Mouse (Mus musculus) myocyte (in vitro differentiated cells): ENCODE data around the gene Lcp1. TPM values are rescaled to one million over a fixed set of nuclear protein-coding genes. Genes with fewer than 3 reads are reported as not detected.

Source experiments
- H3K27me3 ChIP-seq: one replicate; pipeline ENCODE4 v1.6.1; 2011; ENCODE audit not compliant: control insufficient read depth, insufficient read depth, insufficient read length
- H3K36me3 ChIP-seq: one replicate; pipeline ENCODE4 v1.6.1; 2011; ENCODE audit not compliant: control insufficient read depth, insufficient read depth
- H3K4me2 ChIP-seq: one replicate; pipeline ENCODE4 v1.6.1; 2011; ENCODE audit warnings: low read depth, control low read depth
- H3K4me3 ChIP-seq: one replicate; pipeline ENCODE4 v1.5.1; 2011; ENCODE audit warnings: mild to moderate bottlenecking, control low read depth, moderate library complexity
- H3K79me2 ChIP-seq: one replicate; pipeline ENCODE4 v1.6.1; 2011; ENCODE audit not compliant: control insufficient read depth, insufficient read depth
- H3ac ChIP-seq: one replicate; pipeline ENCODE4 v1.6.1; 2011; ENCODE audit not compliant: control insufficient read depth, insufficient read length
- CEBPB ChIP-seq: IDR thresholded peaks from 2 replicates; pipeline ENCODE4 v1.6.1; 2011; ENCODE audit warnings: mild to moderate bottlenecking, moderate library complexity; ENCODE audit not compliant: poor library complexity, insufficient read depth, severe bottlenecking
- E2F4 ChIP-seq: IDR thresholded peaks from one replicate; pipeline ENCODE4 v1.6.1; 2011; ENCODE audit warnings: mild to moderate bottlenecking, control low read depth, moderate library complexity; ENCODE audit not compliant: insufficient read depth
- MAX ChIP-seq: IDR thresholded peaks from one replicate; pipeline ENCODE4 v1.6.1; 2011; ENCODE audit warnings: low read depth, mild to moderate bottlenecking, control low read depth
- MYOD1 ChIP-seq, 3 experiments: IDR thresholded peaks; one replicate each; pipeline ENCODE4 v1.6.1; 2011; ENCODE audit warnings: control low read depth in 2 of 3, low read depth in 2 of 3, mild to moderate bottlenecking in 2 of 3, moderate library complexity in 1 of 3; ENCODE audit not compliant: insufficient read length in 2 of 3, control insufficient read depth in 1 of 3
- MYOG ChIP-seq, 3 experiments: IDR thresholded peaks; one replicate each; pipeline ENCODE4 v1.6.1; 2011; ENCODE audit warnings: control low read depth in 2 of 3, low read depth in 2 of 3, mild to moderate bottlenecking in 2 of 3; ENCODE audit not compliant: insufficient read length in 2 of 3, control insufficient read depth in 1 of 3, insufficient read depth in 1 of 3
- POLR2A ChIP-seq: IDR thresholded peaks from one replicate; pipeline ENCODE4 v1.6.1; 2011; ENCODE audit warnings: low read depth, mild to moderate bottlenecking, control low read depth, moderate library complexity; ENCODE audit not compliant: insufficient read length
- POLR2AphosphoS2 ChIP-seq: IDR thresholded peaks from one replicate; pipeline ENCODE4 v1.6.1; 2011; ENCODE audit warnings: low read depth, control low read depth; ENCODE audit not compliant: insufficient read length
- REST ChIP-seq: IDR thresholded peaks from one replicate; pipeline ENCODE4 v1.6.1; 2011; ENCODE audit warnings: mild to moderate bottlenecking, control low read depth, moderate library complexity; ENCODE audit not compliant: insufficient read depth, insufficient read length
- SRF ChIP-seq: IDR thresholded peaks from one replicate; pipeline ENCODE4 v1.6.1; 2011; ENCODE audit warnings: low read depth; ENCODE audit not compliant: control insufficient read depth, insufficient read length
- TCF12 ChIP-seq: IDR thresholded peaks from one replicate; pipeline ENCODE4 v1.6.1; 2011; ENCODE audit warnings: mild to moderate bottlenecking, control low read depth; ENCODE audit not compliant: poor library complexity, insufficient read depth, severe bottlenecking
- TCF3 ChIP-seq: IDR thresholded peaks from one replicate; pipeline ENCODE4 v1.6.1; 2011; ENCODE audit warnings: low read depth, control low read depth; ENCODE audit not compliant: insufficient read length
- USF1 ChIP-seq: IDR thresholded peaks from one replicate; pipeline ENCODE4 v1.6.1; 2011; ENCODE audit warnings: low read depth, mild to moderate bottlenecking, control low read depth, moderate library complexity
- polyA plus RNA-seq: library from polyadenylated mRNA; unstranded; fragments of >200 nt; fragmentation: generic; extraction: Trizol; gene quantifications from one replicate; pipeline ENCODE4 v1.2.1, GENCODE M21; 2012; ENCODE audit warnings: missing spikeins

Lcp1 gene
- polyA plus RNA-seq, 1 experiment = not detected

DNA sequence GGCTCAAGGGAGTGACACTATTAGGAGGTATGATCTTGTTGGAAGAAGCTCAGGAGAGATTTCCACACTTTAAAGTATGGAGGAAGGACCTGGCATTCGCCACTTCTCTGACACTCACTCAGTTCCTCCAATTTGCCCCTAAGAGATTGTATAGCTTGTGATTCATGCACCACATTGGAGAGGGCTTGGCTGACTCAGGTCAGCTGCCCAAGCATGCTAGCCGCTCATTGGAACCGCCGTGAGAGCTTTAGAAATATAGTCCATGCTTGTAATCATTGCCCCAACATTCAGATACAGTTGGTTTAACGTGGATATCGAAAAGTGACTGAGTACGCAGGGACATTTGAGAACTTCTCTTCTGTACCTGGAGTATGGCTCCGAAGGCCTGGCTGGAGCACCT, 104.7 kb downstream of the Lcp1 start:
- no peak overlapping the region for H3K4me2 ChIP-seq
- no peaks in the 10 kb centered on the region for H3K36me3 ChIP-seq
- no peaks in the 10 kb centered on the region for H3K27me3 ChIP-seq
- H3ac ChIP-seq = no peak overlapping the region
- no peak for TF ChIP-seq MAX
- no peak for TF ChIP-seq USF1
- TF ChIP-seq REST = no peak
- TF ChIP-seq TCF12 = no peak
- TF ChIP-seq E2F4 = no peak
- no peak for TF ChIP-seq CEBPB
- TF ChIP-seq TCF3 = no peak
- no peak for TF ChIP-seq MYOD1 (IDR thresholded peaks at IDR 0.05; ENCODE audit: control insufficient read depth in 1 of 3, insufficient read length in 2 of 3, low read depth in 2 of 3)
- no peak for TF ChIP-seq POLR2AphosphoS2
- TF ChIP-seq MYOG (IDR thresholded peaks at IDR 0.05; ENCODE audit: control insufficient read depth in 1 of 3, insufficient read depth in 1 of 3, insufficient read length in 2 of 3, low read depth in 2 of 3) = no peak
- TF ChIP-seq SRF = no peak
- TF ChIP-seq POLR2A = no peak
- H3K79me2 ChIP-seq = no peaks in the 10 kb centered on the region
- H3K4me3 ChIP-seq = no peak overlapping the region

DNA sequence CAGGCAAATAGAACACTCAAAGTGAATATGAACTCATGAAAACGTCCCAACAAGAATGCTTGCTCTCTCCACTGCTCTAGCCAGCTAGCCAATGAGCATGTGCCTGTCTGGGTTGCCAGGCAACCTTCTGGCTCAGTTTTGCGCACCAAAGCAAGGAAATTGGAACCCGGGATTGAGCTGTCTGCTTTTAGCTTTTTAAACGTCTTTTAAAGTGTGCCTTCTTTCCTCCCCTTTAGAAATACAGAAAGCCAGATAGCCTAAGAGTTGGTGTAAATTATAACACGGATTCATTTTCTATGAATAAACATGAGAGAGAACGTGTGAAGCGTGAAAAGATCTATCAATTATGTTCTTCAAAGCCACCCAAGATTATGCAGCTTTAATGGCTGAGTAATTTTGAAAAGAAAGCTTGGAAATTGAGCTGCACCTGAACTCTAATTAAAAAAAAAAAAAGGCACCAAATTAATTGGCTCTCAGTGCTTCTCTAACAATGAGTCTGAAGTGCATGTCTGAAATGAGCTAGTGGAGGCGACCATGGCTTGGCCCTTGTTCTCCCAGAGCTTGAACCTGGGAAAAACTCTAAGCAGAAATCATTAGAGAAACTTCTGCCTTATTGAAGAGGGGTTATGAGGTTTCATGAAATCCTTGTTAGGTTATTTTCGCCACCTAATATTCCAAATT, 105.2 kb downstream of the Lcp1 start:
- Histone ChIP-seq H3K27me3 (no peaks in the 10 kb centered on the region), H3K79me2 (no peaks in the 10 kb centered on the region), H3ac (no peak overlapping the region), H3K4me3 (no peak overlapping the region), H3K36me3 (no peaks in the 10 kb centered on the region), H3K4me2 (no peak overlapping the region)
- TF ChIP-seq USF1 = no peak
- no peak for TF ChIP-seq MYOG (IDR thresholded peaks at IDR 0.05; ENCODE audit: control insufficient read depth in 1 of 3, insufficient read depth in 1 of 3, insufficient read length in 2 of 3, low read depth in 2 of 3)
- TF ChIP-seq CEBPB = no peak
- no peak for TF ChIP-seq E2F4
- TF ChIP-seq SRF = no peak
- TF ChIP-seq MYOD1 (IDR thresholded peaks at IDR 0.05; ENCODE audit: control insufficient read depth in 1 of 3, insufficient read length in 2 of 3, low read depth in 2 of 3) = no peak
- TF ChIP-seq TCF12 = no peak

DNA sequence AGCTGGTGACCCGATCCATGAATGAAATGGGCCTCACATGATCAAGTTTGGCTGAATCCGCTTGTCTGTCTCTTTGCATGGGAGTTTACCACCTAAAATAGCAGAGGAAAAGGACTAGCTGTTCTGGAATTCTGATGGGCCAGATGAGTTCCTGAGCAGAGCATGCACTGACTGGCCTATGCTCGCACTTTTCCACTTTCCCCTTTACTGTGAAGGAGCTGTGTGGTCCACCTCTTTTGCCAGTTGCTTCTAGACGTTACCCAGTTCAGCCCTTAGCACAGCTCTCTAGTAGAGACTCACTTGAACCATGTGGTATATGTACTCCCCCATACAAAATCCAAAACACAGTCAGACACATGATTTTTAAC, 105.7 kb downstream of the Lcp1 start:
- no peaks in the 10 kb centered on the region for H3K27me3 ChIP-seq
- no peak for TF ChIP-seq REST
- H3ac ChIP-seq = no peak overlapping the region
- H3K79me2 ChIP-seq = no peaks in the 10 kb centered on the region
- H3K4me2 ChIP-seq = no peak overlapping the region
- no peaks in the 10 kb centered on the region for H3K36me3 ChIP-seq
- H3K4me3 ChIP-seq = no peak overlapping the region

DNA sequence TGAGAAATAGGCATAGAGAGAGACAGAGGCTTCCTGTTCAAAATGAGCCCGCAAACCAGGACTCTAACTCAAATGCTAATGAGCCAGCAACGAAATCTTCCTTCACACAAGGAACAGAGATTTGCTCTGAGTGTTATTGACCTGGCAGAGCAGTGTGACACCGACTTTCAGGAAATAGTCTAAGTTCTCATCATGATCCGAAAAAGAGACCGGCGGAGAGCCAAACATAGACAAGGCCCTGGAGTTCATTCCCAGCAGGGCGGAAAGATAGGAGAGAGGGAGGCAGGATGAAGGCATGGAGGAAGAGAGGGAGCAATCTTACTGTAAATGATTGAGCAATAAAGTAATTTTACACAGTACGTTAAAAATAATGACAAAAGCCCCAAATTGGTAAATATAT, 106.2 kb downstream of the Lcp1 start:
- no peaks in the 10 kb centered on the region for H3K79me2 ChIP-seq
- no peak overlapping the region for H3ac ChIP-seq
- no peaks in the 10 kb centered on the region for H3K27me3 ChIP-seq
- no peak overlapping the region for H3K4me2 ChIP-seq
- no peaks in the 10 kb centered on the region for H3K36me3 ChIP-seq
- TF ChIP-seq USF1 (no peak), POLR2A (no peak), TCF12 (no peak), E2F4 (no peak), TCF3 (no peak), POLR2AphosphoS2 (no peak), CEBPB (no peak), MYOG (IDR thresholded peaks at IDR 0.05; ENCODE audit: control insufficient read depth in 1 of 3, insufficient read depth in 1 of 3, insufficient read length in 2 of 3, low read depth in 2 of 3) (no peak), SRF (no peak), REST (no peak), MYOD1 (IDR thresholded peaks at IDR 0.05; ENCODE audit: control insufficient read depth in 1 of 3, insufficient read length in 2 of 3, low read depth in 2 of 3) (no peak), MAX (no peak)
- no peak overlapping the region for H3K4me3 ChIP-seq

DNA sequence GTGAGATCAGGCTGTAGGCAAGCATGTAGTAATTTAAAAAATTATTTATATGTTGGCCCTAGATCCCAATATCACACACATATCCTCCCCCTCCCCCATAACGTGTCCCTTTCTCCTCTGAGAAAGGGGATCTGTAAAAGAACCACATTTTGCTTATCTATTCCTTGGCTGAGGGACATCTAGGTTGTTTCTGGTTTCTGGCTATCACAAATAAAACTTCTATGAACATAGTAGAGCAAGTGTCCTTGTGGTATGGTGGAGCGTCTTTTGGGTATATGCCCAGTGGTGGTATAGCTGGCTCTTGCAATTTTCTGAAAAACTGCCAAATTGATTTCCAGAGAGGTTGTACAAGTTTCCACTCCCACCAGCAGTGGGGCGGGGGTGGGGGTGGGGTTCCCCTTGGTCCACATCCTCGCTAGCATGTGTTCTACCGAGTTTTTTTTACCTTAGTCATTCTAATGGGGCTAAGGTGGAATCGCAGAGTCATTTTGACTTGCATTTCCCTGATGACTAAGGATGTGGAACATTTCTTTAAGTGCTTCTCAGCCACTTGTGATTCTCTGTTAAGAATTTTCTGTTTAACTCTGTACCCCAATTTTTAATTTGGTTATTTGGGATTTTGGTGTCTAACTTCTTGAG, 107.3 kb downstream of the Lcp1 start:
- Histone ChIP-seq H3K27me3 (no peaks in the 10 kb centered on the region), H3K4me3 (no peak overlapping the region), H3K36me3 (no peaks in the 10 kb centered on the region), H3K79me2 (no peaks in the 10 kb centered on the region), H3K4me2 (no peak overlapping the region), H3ac (no peak overlapping the region)
- TF ChIP-seq CEBPB (no peak), POLR2A (no peak), E2F4 (no peak), TCF12 (no peak), POLR2AphosphoS2 (no peak), USF1 (no peak), MAX (no peak), TCF3 (no peak), MYOD1 (IDR thresholded peaks at IDR 0.05; ENCODE audit: control insufficient read depth in 1 of 3, insufficient read length in 2 of 3, low read depth in 2 of 3) (no peak)
